Mouse (Mus musculus) spleen, embryonic (tissue): ENCODE measurements around the gene Pofut1.
"Not testable (repeated sequence)": the region's sequence is repeated elsewhere in the genome, so short reads cannot be mapped to it uniquely, and the experiment has no call there.

ENCODE experiments used
- CTCF ChIA-PET: fragments of 350-600 bp; sonication (Branson Sonifier 250); formaldehyde crosslinking; loops from one replicate; lab custom pipeline; 2022; lab: Charles Lee

Gene Pofut1

GRCm38 (mm10) chr2:153239021-153239859, 2.1 kb upstream of the Pofut1 start:
- CTCF ChIA-PET, result no interaction called here

DNA sequence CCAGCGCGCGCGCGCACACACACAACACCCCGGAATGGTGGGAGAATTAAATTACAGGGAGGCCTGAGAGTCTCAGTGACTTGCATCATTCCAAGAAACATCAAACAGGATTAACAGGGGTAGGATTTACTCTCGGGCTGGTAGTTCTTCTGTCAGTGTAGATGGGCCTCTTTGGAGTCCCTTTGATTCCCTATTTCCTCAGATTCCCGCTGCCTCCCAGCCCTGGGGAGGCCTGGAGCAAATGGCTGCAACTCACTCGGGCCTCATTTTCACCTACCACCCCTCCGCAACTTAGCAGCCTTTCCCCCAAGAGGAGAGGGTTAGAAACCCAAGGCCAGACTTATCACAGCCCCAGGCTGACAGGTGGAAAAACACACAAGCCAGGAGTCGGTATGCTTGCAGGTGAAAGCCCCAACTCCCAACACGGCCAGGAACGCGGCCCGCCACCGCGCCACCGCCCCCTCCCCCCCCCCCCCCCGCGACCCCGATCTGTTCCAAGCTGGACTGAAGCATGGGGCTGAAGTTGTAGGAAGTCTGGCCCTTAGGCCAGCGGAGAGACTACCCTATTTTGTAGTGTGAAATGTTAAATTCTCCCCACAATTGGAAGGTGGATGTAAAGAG, 1.4 kb upstream of the Pofut1 start:
- CTCF ChIA-PET, result no interaction called here

DNA sequence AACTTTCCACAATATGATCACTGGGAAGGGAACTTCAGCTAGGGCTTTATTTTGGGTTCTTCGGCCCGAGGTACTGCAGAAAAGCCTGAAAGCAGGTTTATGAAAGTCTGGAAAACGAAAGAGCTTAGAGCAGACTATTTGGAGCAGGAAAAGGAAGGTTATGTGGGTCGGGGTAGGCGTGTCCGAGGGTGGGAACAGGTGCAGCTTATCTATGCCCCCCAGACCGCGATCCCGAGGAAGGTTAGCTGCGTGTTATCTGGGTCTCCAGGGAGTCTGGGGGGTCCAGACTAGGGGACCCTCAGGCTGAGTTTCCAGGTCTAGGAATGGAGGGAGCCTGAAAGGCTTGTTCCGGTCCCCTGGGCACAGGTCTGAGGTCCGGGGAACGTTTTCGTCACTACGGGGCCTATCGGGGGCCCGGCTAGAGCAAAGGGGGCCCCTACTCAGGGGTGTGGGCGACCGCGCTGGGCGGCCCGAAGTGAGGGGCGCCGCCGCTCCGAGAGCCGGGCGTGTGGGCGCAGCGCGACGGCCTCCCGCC, 565 bp upstream of the Pofut1 start:
- CTCF ChIA-PET, result interaction anchor here (0.6 kb wide), 1 partner anchor 11 kb away, joined by 4 read pairs; no protein-coding TSS in a partner anchor

- CTCF ChIA-PET, result interaction anchor here (0.5 kb wide), 1 partner anchor 380 kb away, joined by 3 read pairs; no protein-coding TSS in a partner anchor
These were observed 823 bp downstream of the Pofut1 start for GRCm38 (mm10) chr2:153242156-153242555.

- CTCF ChIA-PET, result no interaction called here
These were observed 8.4 kb downstream of the Pofut1 start for GRCm38 (mm10) chr2:153249751-153250150.

DNA sequence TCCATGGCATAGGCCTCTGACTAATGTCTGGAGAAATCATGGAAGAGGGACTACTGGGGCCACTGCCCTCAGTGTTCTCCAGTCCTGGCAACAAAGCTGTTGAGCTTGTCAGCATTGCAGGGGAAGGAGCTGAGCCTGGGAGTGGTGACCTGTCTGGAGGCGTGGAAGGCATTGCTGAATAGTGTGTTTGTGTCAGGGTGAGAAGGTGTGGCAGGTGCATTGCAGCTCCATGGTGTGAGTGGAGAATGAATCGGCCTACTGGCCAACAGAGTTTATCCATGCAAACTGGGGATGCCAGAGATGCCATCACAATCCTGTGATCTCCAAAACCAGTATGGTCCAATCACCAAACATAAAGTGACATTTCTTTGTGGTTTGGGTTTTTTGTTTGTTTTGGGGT, 15.3 kb downstream of the Pofut1 start:
- CTCF ChIA-PET, result no interaction called here

- CTCF ChIA-PET, result no interaction called here
These were observed 17.9 kb downstream of the Pofut1 start for GRCm38 (mm10) chr2:153259030-153259863.

DNA sequence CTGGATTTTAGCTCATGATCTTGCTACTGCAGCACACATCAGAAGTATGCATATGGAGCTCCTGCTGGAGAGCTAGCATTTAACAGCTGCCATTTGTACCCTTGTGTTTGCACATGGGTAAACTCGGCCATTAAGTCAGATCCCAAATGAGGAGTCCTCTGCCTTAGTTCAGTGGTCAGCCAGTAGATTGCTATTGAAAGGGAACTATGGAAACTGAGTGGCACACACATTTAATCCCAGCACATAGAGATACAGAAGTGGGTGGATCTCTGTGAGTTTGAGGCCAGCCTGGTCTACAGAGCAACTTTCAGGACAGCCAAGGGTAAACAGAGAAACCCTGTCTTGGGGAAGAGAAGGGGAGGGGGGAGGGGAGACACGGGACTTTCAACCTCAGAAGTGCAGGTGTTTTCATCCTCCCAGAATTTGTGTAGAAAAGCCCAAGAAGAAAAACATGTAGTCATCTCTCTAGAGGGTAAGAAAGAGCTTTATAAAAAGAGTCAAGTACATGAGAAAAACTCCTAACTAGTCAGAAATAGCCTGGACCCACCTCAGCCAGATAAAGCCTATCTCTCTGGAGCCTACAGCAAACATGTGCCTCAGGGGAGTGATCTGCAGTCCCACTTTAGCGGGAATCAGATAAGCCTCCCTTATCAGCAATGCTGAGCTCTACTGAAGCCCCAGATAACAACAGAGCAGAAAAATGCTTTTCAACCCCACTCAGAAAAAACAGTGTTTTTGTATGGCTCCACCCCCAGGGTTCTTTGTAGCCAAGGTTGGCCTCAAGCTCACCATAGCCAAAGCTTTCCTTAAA, 18.7 kb downstream of the Pofut1 start:
- CTCF ChIA-PET, result no interaction called here

DNA sequence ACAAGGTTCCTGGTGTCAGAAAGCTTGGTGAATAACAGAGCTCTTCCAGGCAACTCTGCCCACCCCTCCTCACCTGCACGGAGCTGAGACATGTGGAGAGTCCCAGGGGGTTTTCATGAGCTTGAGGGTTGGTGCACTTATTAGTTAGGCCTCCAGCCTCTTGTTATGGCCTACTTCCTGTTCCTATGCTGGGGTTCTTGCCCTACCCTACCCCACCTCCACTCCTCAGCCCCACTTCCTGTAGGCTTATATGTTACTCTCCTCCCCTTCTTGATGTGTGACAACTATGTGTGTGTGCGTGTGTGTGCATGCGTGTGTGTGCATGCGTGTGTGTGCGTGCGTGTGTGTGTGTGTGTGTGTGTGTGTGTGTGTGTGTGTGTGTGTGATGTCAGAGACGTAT, 21.7 kb downstream of the Pofut1 start:
- CTCF ChIA-PET, result interaction anchor here (0.5 kb wide), 1 partner anchor 18 kb away, joined by 3 read pairs; no protein-coding TSS in a partner anchor

DNA sequence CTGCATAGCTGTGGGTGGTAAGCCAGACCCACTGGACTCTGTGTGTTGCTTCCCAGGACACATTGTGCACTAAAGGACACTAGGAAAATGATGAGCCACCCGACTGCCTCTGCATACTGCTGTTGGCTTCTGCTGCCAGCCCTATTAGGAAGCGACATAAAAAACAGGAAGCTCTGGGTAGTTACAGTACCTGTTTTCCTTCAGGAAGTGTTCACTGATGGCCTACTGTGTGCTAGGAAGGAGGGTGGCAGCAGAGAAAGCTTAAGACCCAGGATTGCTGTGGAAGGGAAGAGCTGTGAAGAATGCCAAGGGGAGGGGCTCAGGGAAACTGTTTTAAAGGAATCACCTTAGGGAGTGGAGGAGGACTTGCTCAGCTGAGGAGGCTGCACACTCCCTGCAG, 26.0 kb downstream of the Pofut1 start:
- CTCF ChIA-PET, result no interaction called here

GRCm38 (mm10) chr2:153270231-153270915, 29.0 kb downstream of the Pofut1 start:
- CTCF ChIA-PET, result not testable (repeated sequence)

- CTCF ChIA-PET, result not testable (repeated sequence)
These were observed 33.0 kb downstream of the Pofut1 start for GRCm38 (mm10) chr2:153274200-153274918.

DNA sequence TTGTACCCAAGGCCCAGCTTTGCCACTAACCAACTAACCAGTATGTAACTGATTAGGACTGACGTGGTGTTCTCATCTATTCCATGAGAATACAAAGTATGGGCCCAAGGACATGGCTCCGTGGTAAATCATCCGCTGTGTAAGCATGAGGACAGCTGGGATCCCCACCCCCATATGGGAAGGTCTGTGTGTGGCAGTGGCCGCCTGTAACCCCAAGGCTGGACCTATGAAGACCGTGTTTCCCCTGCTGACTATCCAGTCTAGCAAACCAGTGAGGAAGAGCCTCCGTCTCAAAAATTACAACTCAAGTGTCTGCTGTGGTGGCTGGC, 33.5 kb downstream of the Pofut1 start:
- CTCF ChIA-PET, result no interaction called here

- CTCF ChIA-PET, result not testable (repeated sequence)
These were observed 34.2 kb downstream of the Pofut1 start for GRCm38 (mm10) chr2:153275577-153275976.

GRCm38 (mm10) chr2:153276440-153276839, 35.1 kb downstream of the Pofut1 start:
- CTCF ChIA-PET, result no interaction called here

GRCm38 (mm10) chr2:153276846-153277245, 35.5 kb downstream of the Pofut1 start:
- CTCF ChIA-PET, result interaction anchor here (0.6 kb wide), 1 partner anchor 408 kb away, joined by 3 read pairs; no protein-coding TSS in a partner anchor

DNA sequence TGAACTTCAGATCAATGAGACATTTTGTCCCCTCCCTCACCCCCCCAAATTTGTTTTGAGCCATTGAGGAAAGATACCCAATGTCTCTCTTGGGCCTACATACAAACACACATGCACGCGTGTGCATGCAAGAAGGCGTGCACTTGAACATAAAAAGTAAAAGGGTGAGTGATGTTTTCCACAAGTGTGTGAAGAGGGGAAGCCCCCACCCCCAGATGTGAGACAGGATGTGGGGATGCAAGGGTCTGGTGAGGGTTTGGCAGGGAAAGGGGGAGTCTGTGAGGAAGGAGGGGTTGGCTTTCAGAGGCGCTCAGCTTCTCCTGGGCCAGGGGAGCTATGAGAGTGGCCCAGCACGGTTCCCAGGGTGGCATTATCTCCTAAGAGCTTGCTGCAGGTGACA, 37.0 kb downstream of the Pofut1 start:
- CTCF ChIA-PET, result no interaction called here

- CTCF ChIA-PET, result no interaction called here
These were observed 42.6 kb downstream of the Pofut1 start for GRCm38 (mm10) chr2:153283919-153284318.

GRCm38 (mm10) chr2:153286524-153286923, 45.2 kb downstream of the Pofut1 start:
- CTCF ChIA-PET, result no interaction called here

DNA sequence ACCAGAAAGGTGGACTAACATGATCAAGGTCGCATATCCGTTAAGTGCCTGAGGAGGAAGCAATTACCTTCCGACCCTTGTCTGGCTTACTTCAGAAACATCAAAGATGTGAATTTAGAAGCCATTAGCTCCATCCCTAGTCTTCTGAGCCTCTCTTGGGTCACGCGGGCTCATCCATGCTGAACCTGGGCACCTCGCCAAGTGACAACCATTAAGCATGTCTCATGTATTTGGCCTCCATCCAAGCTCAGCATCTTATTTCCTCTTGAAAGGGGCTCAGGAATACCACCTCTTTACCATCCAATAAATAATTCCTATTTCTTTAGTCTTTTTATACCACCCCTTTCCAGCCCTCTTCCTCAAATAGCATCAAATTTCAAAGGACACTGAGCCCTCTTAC, 46.5 kb downstream of the Pofut1 start:
- CTCF ChIA-PET, result no interaction called here
